Mouse (Mus musculus) embryonic stem cell, embryonic (primary cell): ENCODE measurements around the gene Parp1.
"Not testable (repeated sequence)": the region's sequence is repeated elsewhere in the genome, so short reads cannot be mapped to it uniquely, and the experiment has no call there.

Source experiments
- CTCF ChIA-PET, 4 experiments: fragments of 300-600 bp in 2 of 4; fragments of 350-600 bp in 2 of 4; sonication (Branson Sonifier 250); formaldehyde crosslinking; loops; one replicate each; lab custom pipeline; 2022; ENCODE audit warnings: inconsistent platforms in 2 of 4; lab: Charles Lee
- POLR2A ChIA-PET, 4 experiments: fragments of 300-600 bp in 2 of 4; fragments of 350-600 bp in 2 of 4; sonication (Branson Sonifier 250); formaldehyde crosslinking; loops; one replicate each; lab custom pipeline; 2022; ENCODE audit warnings: antibody characterized with exemption in 4 of 4, inconsistent platforms in 1 of 4; lab: Charles Lee

Parp1 gene

DNA sequence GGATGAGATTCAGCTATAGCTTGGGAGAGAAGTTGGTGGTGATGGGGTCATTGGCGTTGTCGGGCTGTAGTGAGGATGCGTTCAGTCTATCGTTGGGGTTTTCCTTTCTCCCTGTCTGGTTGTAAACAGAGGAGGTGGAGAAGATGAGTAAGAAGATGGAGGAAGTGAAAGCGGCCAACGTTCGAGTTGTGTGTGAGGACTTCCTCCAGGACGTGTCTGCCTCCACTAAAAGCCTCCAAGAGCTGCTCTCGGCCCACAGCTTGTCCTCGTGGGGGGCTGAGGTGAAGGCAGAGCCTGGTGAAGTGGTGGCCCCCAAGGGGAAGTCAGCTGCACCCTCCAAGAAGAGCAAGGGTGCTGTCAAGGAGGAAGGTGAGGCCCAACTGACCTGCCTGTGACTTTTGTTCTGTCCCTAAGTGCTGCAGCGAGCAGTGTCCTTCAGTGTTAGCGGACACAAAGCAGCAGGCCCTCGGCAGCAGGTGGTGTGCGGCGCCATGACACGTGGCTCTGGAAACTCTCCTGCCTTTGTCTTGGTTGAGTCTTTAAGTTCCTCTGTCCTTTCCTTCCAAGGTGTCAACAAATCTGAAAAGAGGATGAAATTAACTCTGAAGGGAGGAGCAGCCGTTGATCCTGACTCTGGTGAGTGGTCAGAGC is 19.2 kb downstream of the Parp1 start:
- ChIA-PET CTCF (no interaction called here), POLR2A (interaction anchor here in 3 of 4 experiments (0.8 to 6.1 kb wide), 9 partner anchors 9 to 53 kb away, joined by 3 to 39 read pairs (median 5); partner anchors contain the start of genes Lin9 (in 1 of the 3) and Parp1 (in 1 of the 3))

DNA sequence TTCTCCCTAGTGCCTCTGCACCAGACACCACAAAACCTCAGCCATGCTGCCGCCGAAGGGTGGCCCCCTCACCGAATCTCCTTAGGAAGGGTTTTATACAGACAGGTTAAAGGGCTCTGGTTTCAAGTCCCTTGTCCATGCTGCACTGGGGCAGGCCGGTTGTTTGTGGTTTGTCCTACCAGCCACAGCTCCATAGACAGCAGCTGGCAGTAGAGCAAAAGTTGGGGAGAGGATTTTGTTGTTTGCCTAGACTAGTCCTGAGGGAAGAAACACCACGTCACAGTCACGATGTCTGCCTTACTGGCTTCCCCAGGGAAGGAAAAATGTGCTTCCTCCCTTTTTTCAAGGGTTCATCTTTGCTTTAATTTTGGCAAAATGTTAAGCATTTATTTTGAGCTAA is 31.9 kb downstream of the Parp1 start:
- ChIA-PET CTCF (interaction anchor here in 1 of 4 experiments (0.6 kb wide), 1 partner anchor 379 kb away, joined by 9 read pairs; no protein-coding TSS in a partner anchor), POLR2A (interaction anchor here in 2 of 4 experiments (0.9 to 1.7 kb wide), 5 partner anchors 9 to 29 kb away, joined by 3 to 5 read pairs (median 4); no protein-coding TSS in a partner anchor)

DNA sequence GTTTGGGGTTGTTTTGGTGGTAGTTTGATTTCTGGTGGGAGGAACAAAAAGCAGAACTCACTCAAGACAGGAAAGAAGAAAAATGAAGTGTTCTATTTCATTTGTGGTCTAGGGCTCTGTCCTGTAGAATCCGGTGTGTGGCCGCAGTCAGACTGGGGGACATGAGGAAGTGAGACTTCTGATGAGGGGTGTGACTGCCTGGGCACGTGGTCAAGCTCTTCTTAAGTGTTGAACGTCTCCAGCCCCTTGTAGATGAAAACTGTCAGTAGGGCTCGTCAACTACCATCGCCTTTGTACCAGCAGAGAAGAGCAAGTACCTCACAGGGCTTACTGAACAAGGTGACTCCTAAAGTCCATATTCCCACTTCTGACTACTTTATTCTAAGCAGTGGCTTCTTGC is 33.1 kb downstream of the Parp1 start:
- CTCF ChIA-PET = no interaction called here
- POLR2A ChIA-PET = interaction anchor here in 2 of 4 experiments (1.0 to 1.7 kb wide), 7 partner anchors 8 to 176 kb away, joined by 3 to 5 read pairs (median 3); no protein-coding TSS in a partner anchor

DNA sequence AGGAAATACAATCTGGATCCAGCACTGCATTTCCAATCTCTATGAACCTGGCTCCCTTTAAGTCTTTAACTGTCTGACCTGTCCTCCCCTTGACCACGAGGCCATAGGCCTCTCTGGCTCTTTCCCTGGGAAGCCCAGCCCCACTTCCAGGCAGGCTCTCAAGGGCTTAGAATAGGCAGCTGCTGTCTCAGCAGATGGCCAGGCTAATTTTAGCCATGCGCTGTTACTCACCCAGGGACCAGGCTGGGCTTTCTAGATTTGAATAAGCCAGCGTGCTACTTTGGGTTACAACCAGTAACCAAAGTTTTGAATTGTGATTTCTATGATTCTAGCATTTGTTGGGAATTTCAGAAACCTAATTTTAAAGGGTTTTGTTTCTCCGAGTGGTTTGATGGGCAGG is 35.9 kb downstream of the Parp1 start:
- ChIA-PET POLR2A (interaction anchor here in 3 of 4 experiments (0.6 to 5.2 kb wide), 9 partner anchors 8 to 731 kb away, joined by 3 to 39 read pairs (median 3); partner anchors contain the start of gene Lin9 (in 1 of the 3)), CTCF (no interaction called here)

DNA sequence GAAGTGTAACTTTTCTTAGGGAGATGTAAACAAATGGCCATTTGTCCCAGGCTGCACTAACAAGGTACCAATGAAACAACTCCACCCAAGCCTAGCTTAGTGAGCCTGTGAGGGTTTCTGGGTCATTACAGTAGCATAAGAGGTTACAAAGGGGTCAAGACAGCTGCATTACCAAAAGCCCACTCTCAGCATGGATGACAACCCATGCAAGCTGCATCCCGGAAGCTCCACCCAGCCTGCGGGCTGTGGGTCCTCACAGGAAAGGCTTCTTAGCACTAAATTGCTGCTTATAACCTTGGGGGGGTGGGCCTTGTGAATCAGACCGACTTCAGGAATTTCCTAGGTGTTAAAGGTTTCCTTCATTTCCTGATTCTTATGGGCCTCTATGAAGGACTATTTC is 37.4 kb downstream of the Parp1 start:
- ChIA-PET CTCF (no interaction called here), POLR2A (interaction anchor here (0.7 to 5.2 kb wide), 21 partner anchors 8 to 244 kb away, joined by 3 to 39 read pairs (median 6); partner anchors contain the start of genes Lin9 (in 3 of the 4), Parp1 (in 1 of the 4) and Sde2 (in 1 of the 4))

DNA sequence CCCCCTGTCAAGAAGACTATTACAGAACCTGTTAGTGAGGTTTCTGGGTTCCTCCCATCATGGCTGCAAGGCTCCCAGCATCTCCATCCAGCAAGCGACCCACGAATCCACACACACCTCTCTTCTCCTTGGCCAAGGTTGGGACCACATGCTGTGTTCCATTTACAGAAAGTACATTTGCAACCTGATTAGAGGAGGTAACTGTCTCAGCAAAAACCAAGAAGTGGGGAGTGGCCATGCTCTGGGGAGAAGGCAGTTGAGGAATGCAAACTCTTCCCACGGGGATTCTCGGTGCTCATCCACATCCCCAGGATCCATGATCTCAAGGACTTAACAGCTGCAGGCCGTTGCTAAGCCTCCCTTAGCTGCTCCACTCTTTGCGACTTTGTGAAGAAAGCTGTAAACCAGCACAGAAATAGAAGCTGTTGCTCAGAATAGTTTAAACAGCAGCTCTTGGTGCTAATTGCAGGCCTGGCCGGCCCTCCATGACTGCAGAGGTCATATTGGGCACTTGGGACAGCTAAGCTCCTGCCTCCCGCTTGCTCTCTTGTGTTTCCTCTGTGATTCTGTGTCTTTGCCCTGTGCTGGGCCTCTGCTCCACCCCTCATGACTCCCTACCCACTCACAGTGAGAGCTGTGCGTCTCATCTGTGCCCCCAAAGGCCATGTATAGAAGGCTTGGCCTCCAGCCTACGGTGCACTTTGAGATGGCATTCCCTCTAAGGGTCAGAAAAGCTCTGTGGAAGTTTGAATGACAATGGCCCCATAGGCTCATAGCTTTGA is 38.3 kb downstream of the Parp1 start:
- CTCF ChIA-PET = interaction anchor here in 2 of 4 experiments (0.6 kb wide), 2 partner anchors 48 to 65 kb away, joined by 3 read pairs; no protein-coding TSS in a partner anchor
- POLR2A ChIA-PET = interaction anchor here (0.6 to 5.2 kb wide), 29 partner anchors 9 to 373 kb away, joined by 3 to 39 read pairs (median 4); partner anchors contain the start of genes Lin9 (in 3 of the 4), Parp1 (in 1 of the 4) and Sde2 (in 1 of the 4)

DNA sequence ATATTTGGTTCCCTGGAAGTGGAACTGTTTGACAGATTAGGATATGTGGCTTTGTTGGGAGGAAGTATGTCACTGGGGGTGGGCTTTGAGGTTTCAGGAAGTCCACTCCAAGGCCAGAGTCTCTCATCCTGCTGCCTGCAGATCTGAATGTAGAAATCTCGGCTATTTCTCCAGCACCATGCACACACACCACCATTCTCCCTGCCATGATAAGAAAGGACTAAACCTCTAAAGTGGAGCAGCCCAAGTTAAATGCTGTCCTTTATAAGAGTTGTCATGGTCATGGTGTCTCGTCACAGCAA is 38.8 kb downstream of the Parp1 start:
- ChIA-PET CTCF (interaction anchor here in 2 of 4 experiments (0.6 to 1.6 kb wide), 3 partner anchors 47 to 170 kb away, joined by 3 to 4 read pairs (median 3); no protein-coding TSS in a partner anchor), POLR2A (interaction anchor here (0.8 to 5.2 kb wide), 23 partner anchors 9 to 372 kb away, joined by 3 to 39 read pairs (median 4); partner anchors contain the start of genes Lin9 (in 3 of the 4), Parp1 (in 1 of the 4) and Sde2 (in 1 of the 4))

DNA sequence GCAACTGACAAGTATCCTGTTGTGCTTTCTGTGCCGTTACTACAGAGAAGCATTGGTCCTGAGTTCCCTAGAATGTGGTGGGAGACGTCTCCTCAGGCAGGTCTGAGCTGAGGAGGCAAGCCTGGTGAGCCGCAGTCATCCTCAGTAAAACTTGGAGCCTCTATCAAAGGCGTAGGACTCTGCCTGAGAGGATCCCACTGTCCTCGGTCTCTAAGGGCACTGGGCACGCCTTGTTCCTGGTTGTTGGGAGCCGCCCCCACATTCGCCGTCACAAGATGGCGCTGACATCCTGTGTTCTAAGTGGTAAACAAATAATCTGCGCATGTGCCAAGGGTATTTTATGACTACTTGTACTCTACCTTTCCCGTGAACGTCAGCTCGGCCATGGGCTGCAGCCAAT is 43.1 kb downstream of the Parp1 start:
- CTCF ChIA-PET, POLR2A ChIA-PET: not testable (repeated sequence)

DNA sequence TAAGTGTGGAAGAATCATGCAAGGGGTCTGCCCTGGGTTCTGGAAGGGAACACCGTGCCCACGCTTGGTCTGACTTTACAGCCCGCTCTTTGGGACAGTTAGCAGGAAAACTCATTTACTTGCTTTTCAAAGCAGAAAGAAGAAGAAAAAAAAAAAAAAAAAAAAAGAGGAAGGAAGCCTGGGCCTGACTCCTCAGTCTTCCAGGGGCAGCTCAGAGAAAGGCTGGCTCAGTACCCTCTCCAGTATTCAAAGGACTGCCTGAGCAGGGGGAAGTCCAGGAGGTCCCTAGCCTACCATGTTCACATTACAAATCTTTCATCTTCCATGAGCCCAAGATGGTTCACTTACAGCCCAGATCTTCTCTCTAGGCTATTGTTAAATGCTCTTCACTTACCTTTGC is 48.0 kb downstream of the Parp1 start:
- ChIA-PET POLR2A (interaction anchor here in 2 of 4 experiments (0.6 to 1.7 kb wide), 9 partner anchors 8 to 230 kb away, joined by 3 to 8 read pairs (median 5); partner anchors contain the start of gene Lin9 (in 2 of the 2)), CTCF (interaction anchor here in 2 of 4 experiments (0.6 to 1.3 kb wide), 5 partner anchors 79 to 161 kb away, joined by 3 to 6 read pairs (median 5); no protein-coding TSS in a partner anchor)

DNA sequence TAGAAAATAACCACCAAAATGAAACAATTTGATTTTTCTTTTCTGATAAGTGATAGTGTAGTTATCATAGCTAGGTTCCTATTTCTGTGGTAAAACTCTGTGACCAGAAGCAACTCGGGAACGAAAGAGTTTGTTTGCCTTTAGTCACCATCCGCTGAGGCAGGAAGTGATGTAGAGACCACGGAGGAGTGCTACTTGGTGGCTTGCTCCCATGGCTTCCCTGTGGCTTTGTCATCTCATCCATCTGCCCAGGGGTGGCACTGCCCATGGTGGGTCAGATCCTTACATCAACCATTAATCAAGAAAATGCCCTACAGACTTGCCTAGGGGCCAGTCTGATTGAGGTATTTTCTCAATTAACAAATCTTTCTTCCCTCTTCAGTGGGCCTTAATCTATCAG is 53.7 kb downstream of the Parp1 start:
- POLR2A ChIA-PET = no interaction called here

DNA sequence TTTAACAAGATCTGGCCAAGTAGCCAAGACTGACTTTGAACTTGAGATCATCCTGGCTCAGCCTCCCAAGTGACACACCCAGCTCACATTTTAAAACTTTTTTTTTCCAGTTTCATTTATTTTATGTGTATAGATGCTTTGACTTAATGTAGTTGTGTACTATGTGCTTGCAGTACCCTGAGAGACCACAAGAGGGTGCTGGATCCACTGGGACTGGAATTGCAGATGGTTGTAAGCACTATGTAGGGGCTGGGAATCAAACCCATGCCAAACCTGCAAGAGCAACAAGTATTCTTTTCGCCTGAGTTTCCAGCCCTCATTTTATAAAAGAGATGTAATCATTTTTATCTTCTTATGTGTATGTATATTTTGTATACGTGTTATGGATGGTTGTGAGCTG is 55.2 kb downstream of the Parp1 start:
- ChIA-PET POLR2A (interaction anchor here in 1 of 4 experiments (1.4 to 3.7 kb wide), 3 partner anchors 17 to 42 kb away, joined by 4 to 16 read pairs (median 11); partner anchors contain the start of gene Lin9), CTCF (interaction anchor here (0.6 to 1.2 kb wide), 5 partner anchors 143 to 956 kb away, joined by 3 to 6 read pairs (median 3); partner anchors contain the start of gene Sccpdh (in 1 of the 4))

More for the DNA sequence above, 53.7 kb downstream of the Parp1 start:
- CTCF ChIA-PET = no interaction called here

DNA sequence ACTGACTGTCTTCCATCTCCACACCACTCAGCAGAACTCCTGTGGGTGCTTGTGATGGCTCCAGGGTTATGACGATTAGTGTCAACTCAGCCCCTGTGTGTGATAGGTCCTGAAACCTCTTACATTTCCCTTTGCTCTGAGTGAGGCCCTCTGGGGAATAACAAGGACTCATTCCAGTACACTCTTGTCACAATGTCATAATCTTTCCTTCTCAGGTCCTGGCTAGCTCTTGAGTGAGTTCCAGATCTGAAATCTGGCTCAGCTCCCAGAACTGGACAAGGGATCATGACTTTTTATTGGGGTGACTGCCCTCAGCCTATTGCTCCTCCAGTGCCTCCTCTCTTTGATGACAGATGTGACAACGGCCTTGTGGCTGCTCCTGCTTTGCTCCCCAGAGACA is 57.4 kb downstream of the Parp1 start:
- ChIA-PET POLR2A (interaction anchor here in 2 of 4 experiments (2.7 to 3.7 kb wide), 2 partner anchors 14 kb away, joined by 11 read pairs; partner anchors contain the start of gene Lin9 (in 2 of the 2)), CTCF (interaction anchor here in 1 of 4 experiments (0.7 kb wide), 1 partner anchor 86 kb away, joined by 5 read pairs; no protein-coding TSS in a partner anchor)

DNA sequence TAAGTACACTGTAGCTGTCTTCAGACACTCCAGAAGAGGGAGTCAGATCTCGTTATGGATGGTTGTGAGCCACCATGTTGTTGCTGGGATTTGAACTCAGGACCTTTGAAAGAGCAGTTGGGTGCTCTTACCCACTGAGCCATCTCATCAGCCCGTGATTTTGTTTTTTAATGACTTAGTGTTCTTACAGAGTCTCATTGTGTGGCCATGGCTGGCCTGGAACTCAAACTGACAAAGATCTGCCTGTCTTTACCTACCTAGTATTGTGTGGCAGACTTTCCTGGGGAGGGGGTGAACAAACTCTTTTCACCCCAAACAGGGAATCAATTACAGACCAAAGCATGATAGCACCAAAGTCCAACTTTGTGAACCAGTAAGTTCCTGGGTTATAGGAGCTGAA is 69.1 kb downstream of the Parp1 start:
- POLR2A ChIA-PET = interaction anchor here in 1 of 4 experiments (1.5 kb wide), 1 partner anchor 13 kb away, joined by 3 read pairs; no protein-coding TSS in a partner anchor
- CTCF ChIA-PET = interaction anchor here in 1 of 4 experiments (1.6 kb wide), 1 partner anchor 82 kb away, joined by 5 read pairs; no protein-coding TSS in a partner anchor

DNA sequence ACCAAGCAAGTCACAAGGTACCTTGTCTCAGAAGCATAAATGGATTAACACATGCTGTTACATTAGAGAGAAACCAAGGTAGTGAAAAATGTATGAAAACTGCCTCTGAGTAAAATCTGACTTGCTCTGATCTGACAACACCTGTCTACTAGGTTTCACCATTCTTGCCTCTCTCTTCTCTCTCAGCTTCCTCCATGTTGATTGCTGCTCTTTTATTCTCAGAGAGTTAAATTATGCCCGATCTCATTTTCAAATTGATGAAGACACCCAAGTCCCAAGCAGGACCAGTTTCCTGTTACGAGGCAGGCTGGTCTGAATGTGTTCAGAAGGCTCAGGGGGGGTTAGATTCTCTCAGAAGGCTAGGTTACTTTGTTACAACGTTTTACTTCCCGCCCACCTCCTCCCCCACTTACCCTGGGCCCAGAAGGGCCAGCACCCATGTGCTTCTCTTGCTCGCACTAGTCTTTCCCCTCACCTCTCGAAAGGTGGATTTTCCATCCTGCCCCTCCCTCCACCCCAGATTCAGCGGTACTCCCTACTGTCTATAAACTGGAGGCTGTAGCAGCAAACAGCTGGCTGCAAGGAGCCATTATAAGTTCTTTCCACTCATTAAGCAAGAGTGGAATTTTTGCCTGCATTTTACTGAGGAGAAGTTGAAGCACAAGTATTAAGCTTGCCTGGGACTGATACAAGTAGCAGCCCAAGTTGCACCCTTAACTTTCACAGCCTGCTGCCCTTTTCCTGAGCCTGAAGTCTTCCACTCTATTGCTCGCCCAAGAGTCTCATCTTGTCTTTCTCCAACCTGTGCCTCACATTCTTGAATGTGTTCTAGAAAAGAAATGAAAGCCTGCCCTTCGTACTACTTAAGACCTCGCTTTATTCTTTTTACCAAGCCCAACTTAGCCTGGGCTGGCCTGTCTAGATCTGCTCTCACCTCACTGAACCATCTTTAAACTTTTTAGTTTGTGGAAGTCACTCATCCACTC is 71.0 kb downstream of the Parp1 start:
- ChIA-PET POLR2A (interaction anchor here (0.6 to 3.1 kb wide), 53 partner anchors 10 to 378 kb away, joined by 3 to 18 read pairs (median 4); partner anchors contain the start of genes H3f3a (in 1 of the 4), Mixl1 (in 1 of the 4), Parp1 (in 1 of the 4) and Sde2 (in 1 of the 4)), CTCF (interaction anchor here in 3 of 4 experiments (0.6 to 1.2 kb wide), 3 partner anchors 128 to 177 kb away, joined by 3 to 4 read pairs (median 3); no protein-coding TSS in a partner anchor)

DNA sequence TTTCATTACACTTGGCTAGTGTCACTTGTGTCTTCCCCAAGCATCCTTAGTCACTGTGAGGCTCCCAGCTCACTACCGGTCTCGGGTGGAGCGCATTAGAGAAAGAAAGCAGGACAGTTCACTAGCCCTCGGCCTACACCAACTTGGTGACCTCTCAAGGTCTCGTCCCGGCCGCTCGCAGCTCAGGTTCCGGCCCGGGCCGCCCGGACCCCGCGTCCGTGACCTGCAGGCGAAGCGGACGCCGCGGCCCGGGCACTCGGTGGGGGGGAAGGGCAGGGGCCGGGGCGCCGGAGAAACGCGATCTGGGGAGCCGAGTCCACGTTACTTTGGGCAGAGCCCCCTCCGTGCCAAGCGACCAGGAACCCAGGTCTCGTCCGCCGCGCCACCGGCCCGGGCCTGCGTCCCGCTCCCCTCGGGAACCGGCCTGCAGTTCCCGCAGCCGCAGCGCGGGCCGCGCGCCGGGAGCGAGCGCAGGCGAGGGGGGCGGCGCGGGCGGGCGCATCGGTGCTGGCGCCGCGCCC is 71.9 kb downstream of the Parp1 start:
- CTCF ChIA-PET = interaction anchor here in 3 of 4 experiments (0.7 to 1.2 kb wide), 5 partner anchors 26 to 137 kb away, joined by 3 to 4 read pairs (median 3); no protein-coding TSS in a partner anchor
- POLR2A ChIA-PET = interaction anchor here (0.6 to 3.1 kb wide), 89 partner anchors 9 to 390 kb away, joined by 3 to 18 read pairs (median 4); partner anchors contain the start of genes H3f3a (in 2 of the 4), Parp1 (in 2 of the 4), Sde2 (in 2 of the 4) and Acbd3 (in 1 of the 4)

DNA sequence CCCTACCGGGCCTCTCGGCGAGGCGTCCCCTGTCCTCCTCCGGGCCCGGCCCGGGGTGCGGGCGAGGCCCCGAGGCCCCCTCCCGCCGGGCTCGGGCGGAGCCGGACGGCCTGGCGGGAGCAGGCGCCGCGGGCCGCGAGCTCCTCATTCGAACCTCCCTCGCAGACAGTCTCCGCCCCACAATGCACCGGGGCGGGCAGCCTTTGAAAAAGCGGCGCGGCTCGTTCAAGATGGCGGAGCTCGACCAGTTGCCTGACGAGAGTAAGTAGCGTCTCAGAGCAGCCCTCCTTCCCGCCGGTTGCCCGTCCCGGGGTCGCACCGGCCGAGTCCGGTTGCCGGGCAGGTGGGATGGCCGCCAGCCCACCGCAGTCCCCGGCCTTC is 72.4 kb downstream of the Parp1 start, which contains the start of gene Lin9:
TSS of gene Lin9 (plus strand) at position 14 of the 381 bp plus-strand sequence.
- ChIA-PET CTCF (interaction anchor here in 3 of 4 experiments (0.7 to 1.2 kb wide), 5 partner anchors 25 to 137 kb away, joined by 3 to 4 read pairs (median 3); no protein-coding TSS in a partner anchor), POLR2A (interaction anchor here in 3 of 4 experiments (0.6 to 3.1 kb wide), 87 partner anchors 9 to 1516 kb away, joined by 3 to 18 read pairs (median 4); partner anchors contain the start of genes H3f3a (in 2 of the 3), Parp1 (in 2 of the 3), Sde2 (in 2 of the 3) and Acbd3 (in 1 of the 3))
